Mouse (Mus musculus) stomach, embryonic 16.5 days (tissue): ENCODE measurements at regions not wholly inside any gene's neighbourhood (a gene's known extent, or its start where the extent isn't known, plus 50 kb on each side); places are given as distances from the start of the nearest gene placed in this dataset.

Experiments used
- ATAC-seq: fragments of 200-750 bp; cut with Nextera tagmentation; 2 replicates; pipeline ENCODE4 v1.8.0; 2017; ENCODE audit warnings: moderate number of reproducible peaks, moderate TSS enrichment; ENCODE audit not compliant: insufficient read depth, low FRiP score
- H3K27ac ChIP-seq: fragments of 300-500 bp; sonication (generic); 2 replicates; pipeline ENCODE4 v1.5.1; 2014; ENCODE audit warnings: low read length
- H3K27me3 ChIP-seq: fragments of 300-500 bp; sonication (generic); 2 replicates; pipeline ENCODE4 v1.6.1; 2014; ENCODE audit warnings: low read length, control low read depth, mixed read lengths; ENCODE audit not compliant: control insufficient read depth, insufficient read depth
- H3K36me3 ChIP-seq: fragments of 300-500 bp; sonication (generic); 2 replicates; pipeline ENCODE4 v1.6.1; 2014; ENCODE audit warnings: low read length; ENCODE audit not compliant: control insufficient read depth, insufficient read depth
- H3K4me1 ChIP-seq: fragments of 300-500 bp; sonication (generic); 2 replicates; pipeline ENCODE4 v1.6.1; 2014; ENCODE audit warnings: low read length, control low read depth, mixed read lengths; ENCODE audit not compliant: control insufficient read depth, insufficient read depth
- H3K4me2 ChIP-seq: fragments of 300-500 bp; sonication (generic); 2 replicates; pipeline ENCODE4 v1.6.1; 2014; ENCODE audit warnings: low read depth, low read length, mixed read lengths
- H3K4me3 ChIP-seq: fragments of 300-500 bp; sonication (generic); replicated peaks from 2 replicates; pipeline ENCODE4 v1.5.1; 2014; ENCODE audit warnings: mild to moderate bottlenecking, low read length
- H3K9ac ChIP-seq: fragments of 300-500 bp; sonication (generic); 2 replicates; pipeline ENCODE4 v1.6.1; 2014; ENCODE audit warnings: low read length
- H3K9me3 ChIP-seq: fragments of 300-500 bp; sonication (generic); replicated peaks from 2 replicates; pipeline ENCODE4 v1.6.1; 2016; ENCODE audit warnings: low read length, control low read depth; ENCODE audit not compliant: control insufficient read depth
- WGBS: fragments of 180-500 bp; shearing (Covaris S2); extraction: QIAGEN DNeasy Blood & Tissue Kit; methylation state at CpG from one replicate; pipeline ENCODE4 v1.1.7; 2014; 5-methylcytosine and 5-hydroxymethylcytosine counted together

DNA sequence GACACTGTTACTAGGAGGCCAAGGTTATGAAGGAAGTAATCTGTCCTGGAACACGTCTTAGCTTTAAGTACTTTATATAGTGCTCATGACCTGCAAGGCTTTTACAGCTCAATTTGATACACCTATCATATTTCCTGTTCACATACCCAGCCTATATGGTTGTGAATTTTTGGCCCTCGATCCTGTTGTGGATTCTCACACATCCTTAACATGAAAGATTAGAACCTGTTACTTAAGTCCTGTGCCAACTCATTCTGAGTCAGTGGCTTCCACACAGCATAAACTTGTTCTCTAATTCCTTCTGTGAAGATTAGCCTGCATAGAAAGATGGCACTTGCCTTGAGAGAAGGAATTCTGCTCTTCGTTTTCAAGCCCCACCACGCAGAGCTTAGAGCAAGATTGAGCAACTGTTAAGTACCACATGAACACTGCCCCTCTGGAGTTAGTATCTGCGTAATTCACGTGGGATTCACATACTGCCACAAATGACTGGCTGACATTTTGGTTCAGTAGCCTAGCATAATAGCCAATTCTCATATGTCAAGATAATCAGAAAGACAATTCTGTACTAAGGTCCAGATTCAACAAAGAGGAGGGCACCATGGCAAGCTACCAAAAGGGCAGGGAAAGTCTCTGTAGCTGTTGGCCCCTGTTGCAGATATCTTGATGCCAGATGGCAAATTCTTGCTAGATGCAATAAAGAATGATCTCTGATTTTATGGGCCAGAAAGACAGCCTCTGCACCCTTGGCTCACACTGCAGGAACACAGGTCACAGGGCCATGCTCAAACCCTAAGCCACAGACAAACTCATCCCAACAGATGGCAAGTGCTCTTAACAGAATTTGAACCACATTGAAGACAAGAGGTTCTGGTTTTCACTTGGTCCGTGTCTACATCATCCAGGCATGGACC lies 62.7 kb upstream of the Slc4a7 start:
- no peak overlapping the region for H3K27ac ChIP-seq
- no peaks in the 10 kb centered on the region for H3K36me3 ChIP-seq
- ATAC-seq: no peak
- no peak overlapping the region for H3K4me3 ChIP-seq
- no peaks in the 10 kb centered on the region for H3K4me1 ChIP-seq
- H3K27me3 ChIP-seq: no peaks in the 10 kb centered on the region
- H3K4me2 ChIP-seq: no peak overlapping the region
- 73% methylated on average over 7 of the region's 7 CpGs for WGBS
- H3K9ac ChIP-seq: no peak overlapping the region
- H3K9me3 ChIP-seq: no peaks in the 10 kb centered on the region

- ATAC-seq: peak; percentile 33; the same call in 1 of the 2 replicates
Observed at GRCm38 (mm10) chr14:14640023-14640441, 62.0 kb upstream of the Slc4a7 start.

DNA sequence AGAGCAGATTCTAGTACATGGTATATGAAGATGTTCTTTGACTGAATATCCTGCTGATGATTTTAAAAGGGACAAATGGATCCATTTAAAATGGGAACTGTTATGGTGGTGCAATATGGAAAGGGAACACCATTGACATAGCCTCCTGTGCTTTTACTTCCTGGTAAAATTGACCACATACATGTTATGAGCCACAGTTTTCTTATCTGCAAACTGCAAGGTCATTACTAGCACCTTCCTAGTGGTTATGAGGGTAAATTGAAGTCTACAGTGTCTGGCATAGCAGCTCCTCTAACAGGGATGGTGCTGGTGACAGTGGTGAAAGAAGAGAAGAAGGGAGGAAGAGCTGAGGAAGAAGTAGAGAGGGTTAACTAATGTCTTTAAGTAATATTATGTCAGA lies 61.5 kb upstream of the Slc4a7 start:
- ATAC-seq: no peak
- Histone ChIP-seq H3K27me3 (no peaks in the 10 kb centered on the region), H3K4me3 (no peak overlapping the region), H3K4me2 (no peak overlapping the region), H3K36me3 (no peaks in the 10 kb centered on the region), H3K9me3 (no peaks in the 10 kb centered on the region), H3K9ac (no peak overlapping the region), H3K4me1 (no peaks in the 10 kb centered on the region), H3K27ac (no peak overlapping the region)

More at GRCm38 (mm10) chr14:14640023-14640441, 62.0 kb upstream of the Slc4a7 start:
- no peaks in the 10 kb centered on the region for H3K27me3 ChIP-seq
- no peak overlapping the region for H3K4me2 ChIP-seq
- no peaks in the 10 kb centered on the region for H3K9me3 ChIP-seq
- 45% methylated on average over 3 of the region's 3 CpGs for WGBS
- H3K9ac ChIP-seq: no peak overlapping the region
- H3K4me1 ChIP-seq: no peaks in the 10 kb centered on the region
- H3K4me3 ChIP-seq: no peak overlapping the region
- H3K36me3 ChIP-seq: no peaks in the 10 kb centered on the region
- H3K27ac ChIP-seq: no peak overlapping the region

- no peaks in the 10 kb centered on the region for H3K27me3 ChIP-seq
- H3K4me2 ChIP-seq: no peak overlapping the region
- ATAC-seq: no peak
- WGBS: 77% methylated on average over 3 of the region's 3 CpGs
- no peak overlapping the region for H3K27ac ChIP-seq
- H3K4me1 ChIP-seq: no peaks in the 10 kb centered on the region
- H3K36me3 ChIP-seq: no peaks in the 10 kb centered on the region
- H3K9me3 ChIP-seq: no peaks in the 10 kb centered on the region
- no peak overlapping the region for H3K4me3 ChIP-seq
- H3K9ac ChIP-seq: no peak overlapping the region
Observed at GRCm38 (mm10) chr14:14643533-14643932, 58.5 kb upstream of the Slc4a7 start.

DNA sequence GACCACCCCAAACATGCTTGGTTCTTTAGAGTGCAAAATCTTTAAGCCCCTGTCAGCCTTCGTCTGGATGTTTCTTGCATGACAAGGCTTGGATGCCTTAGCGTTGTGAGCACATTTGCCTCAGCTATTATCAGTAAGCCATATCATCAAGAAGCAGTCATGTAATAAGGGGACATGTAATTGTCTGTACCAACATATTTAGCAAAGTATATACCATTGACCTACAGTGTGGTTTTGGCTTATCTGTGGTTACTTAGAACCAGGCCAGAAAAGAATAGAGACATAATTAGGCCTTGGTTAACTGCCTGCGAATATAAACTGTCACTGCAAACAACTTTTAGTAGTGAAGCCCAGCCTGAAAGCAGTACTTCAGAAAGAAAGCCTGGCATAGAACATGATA lies 57.0 kb upstream of the Slc4a7 start:
- Histone ChIP-seq H3K4me2 (no peak overlapping the region), H3K36me3 (no peaks in the 10 kb centered on the region), H3K27ac (no peak overlapping the region), H3K4me3 (no peak overlapping the region), H3K4me1 (no peaks in the 10 kb centered on the region), H3K9me3 (no peaks in the 10 kb centered on the region), H3K27me3 (no peaks in the 10 kb centered on the region), H3K9ac (no peak overlapping the region)
- 66% methylated on average over 3 of the region's 3 CpGs for WGBS
- ATAC-seq: no peak
